Mouse (Mus musculus) kidney, postnatal 14 days (tissue): ENCODE measurements around the gene Gm43302.
"Not testable (repeated sequence)": the region's sequence is repeated elsewhere in the genome, so short reads cannot be mapped to it uniquely, and the experiment has no call there.

Source experiments
- DNase-seq: peaks from one replicate; pipeline ENCODE4 v3.0.0; 2022; ENCODE audit warnings: mixed read lengths

Gene Gm43302

GRCm38 (mm10) chr5:105197915-105198560 lies 95.5 kb downstream of the Gm43302 start:
- DNase-seq, result not testable (repeated sequence)

GRCm38 (mm10) chr5:105196308-105196707 lies 97.2 kb downstream of the Gm43302 start:
- not testable (repeated sequence) for DNase-seq

- not testable (repeated sequence) for DNase-seq
Measured at GRCm38 (mm10) chr5:105192536-105192935, 101.0 kb downstream of the Gm43302 start.

GRCm38 (mm10) chr5:105181446-105181845 lies 112.0 kb downstream of the Gm43302 start:
- no peak for DNase-seq
